Mouse (Mus musculus) layer of hippocampus, adult 11-12 months (tissue): ENCODE measurements at regions not wholly inside any gene's neighbourhood (a gene's known extent, or its start where the extent isn't known, plus 50 kb on each side); places are given as distances from the start of the nearest gene placed in this dataset.

Experiments
- DNase-seq: peaks from one replicate; pipeline ENCODE4 v3.0.0; 2022; ENCODE audit warnings: low spot score

DNA sequence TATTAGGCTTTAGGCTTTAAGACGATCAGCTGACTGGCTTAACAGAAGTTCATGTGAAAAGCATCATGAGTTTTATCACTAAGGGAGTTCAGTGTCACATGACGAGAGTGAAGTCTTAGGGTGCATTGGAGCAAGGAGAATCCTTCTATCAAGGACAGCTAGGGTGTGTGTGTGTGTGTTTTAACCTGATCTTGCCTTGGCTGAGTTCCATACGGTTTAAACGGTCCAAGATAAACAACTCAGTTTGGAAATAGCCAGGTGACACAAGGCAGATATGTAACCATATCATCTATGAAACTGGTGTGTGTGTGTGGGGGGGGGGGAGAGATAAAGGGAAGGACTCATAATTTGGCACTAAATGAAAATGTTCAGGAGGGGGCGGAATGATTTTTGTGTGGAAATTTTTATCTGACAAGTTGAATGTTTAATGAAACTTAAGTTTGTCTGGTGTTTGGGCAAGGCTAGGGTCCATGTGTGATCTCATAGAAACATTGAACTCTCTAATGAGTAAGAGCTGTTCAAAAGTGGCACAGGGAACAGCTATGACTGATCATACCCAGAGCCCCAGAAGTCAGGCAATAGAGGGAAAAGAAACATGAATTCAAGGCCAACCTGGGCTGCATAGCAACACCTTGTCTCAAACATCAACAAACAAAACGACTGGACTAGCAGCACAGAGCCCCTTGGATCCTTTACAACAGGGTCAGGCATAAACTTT is 132.2 kb upstream of the Map3k1 start:
- no peak for DNase-seq

- DNase-seq: no peak
These were observed 133.2 kb upstream of the Map3k1 start for GRCm38 (mm10) chr13:111941946-111942345.

DNA sequence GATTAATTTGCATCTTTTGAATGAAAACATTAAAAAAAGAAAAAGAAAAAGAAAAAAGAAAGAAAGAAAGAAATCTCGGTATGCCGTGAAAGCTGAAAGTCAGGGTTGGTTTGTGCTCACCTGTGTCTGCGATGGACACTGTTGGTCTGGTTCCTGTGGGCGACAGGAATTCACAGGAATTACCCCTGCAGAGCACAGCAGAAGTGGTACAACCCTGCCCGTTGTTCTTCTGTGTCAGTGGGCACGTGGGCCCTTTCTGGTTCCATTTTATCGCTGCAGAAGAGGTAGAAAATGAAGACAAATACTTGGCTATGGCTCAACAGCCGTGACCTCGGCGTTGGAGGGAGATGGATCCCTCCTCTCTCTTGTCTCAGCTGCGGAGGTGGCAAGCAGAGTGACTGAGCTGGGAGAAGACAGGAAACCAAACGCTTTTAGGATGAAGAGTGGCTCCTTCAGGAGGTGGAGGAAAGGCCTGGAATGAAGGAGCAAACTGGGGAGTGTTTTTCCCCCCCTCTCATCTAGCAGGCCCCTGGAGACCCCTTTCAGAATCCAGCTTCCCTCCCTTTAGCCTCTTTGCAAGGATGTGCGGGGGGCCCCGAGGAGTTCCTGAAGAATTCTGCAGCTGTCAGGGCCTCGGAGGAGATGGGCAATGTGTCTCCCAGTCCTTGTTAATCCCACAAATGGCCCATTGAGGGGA is 134.7 kb upstream of the Map3k1 start:
- no peak for DNase-seq

DNA sequence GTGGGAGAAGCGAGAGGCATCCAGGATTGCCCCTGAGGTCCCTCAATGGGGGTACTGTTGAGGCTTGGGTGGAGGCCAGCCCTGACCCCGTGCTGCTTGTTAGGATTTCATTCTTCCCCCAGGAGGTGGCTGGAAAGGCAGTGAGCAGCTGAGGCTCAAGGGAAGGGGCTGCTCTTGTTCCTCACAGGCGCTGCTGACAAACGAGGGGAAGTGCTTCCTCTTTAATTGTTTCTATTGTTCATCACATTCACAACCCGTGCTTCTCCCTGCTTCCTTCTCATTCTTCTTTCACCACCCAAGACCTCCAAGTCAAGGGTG is 135.3 kb upstream of the Map3k1 start:
- DNase-seq: peak; percentile 39

DNA sequence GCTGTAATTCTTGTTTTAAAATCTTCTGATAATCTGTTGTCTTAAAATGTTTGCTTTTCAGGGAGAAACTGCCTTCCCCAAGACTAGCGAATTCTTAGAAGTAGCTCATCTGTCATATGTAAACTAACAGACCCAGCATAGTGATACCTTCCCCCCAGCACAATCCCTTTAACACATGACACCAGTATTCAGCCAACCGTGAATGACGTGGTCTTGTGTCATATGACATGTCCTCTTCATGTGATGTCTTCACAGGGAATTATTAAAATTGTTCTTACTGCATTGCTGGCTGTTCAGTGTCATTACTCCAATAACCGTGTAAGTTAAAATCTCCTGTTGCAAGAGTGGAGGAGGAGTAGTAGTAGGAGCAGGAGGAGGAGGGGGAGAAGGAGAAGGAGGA is 137.5 kb upstream of the Map3k1 start:
- no peak for DNase-seq

- DNase-seq: no peak
These were observed 138.0 kb upstream of the Map3k1 start for GRCm38 (mm10) chr13:111946811-111947210.

DNA sequence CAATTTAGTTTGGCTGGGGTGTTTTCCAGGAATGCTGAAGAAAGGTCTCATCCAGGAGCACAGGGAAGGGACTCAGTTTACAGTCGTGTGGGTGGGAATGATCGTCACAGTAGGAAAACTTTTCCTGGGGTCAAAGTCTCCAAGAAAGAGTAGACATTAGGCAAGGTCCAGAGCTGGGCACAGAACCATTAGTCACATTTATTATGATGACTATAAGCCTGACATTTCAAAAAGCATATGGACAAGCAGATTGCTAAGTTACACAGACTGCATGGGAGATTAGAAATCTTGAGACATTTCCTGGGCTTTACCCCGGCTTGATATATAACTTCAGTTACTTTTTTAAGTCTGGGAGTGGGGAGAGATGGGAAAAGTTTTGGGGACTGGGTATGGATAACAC is 139.6 kb upstream of the Map3k1 start:
- no peak for DNase-seq

DNA sequence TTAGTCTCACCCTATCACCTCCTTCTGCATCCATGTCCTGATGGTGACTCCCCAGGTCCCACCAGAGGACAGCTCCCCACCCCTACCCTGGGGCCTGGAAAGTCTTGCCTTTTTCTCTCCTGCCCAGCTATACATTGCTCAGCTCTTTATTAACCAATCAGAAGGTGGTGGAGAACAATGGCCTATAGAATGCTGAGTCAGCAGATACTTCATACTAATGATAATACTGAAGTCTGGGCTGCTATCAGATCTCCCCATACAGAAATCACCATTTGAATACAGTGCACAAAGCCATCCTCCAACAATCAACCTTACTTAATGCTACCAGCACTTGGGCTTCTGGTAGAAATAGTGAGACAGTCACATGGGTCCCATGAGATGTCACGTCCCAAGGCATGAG is 141.2 kb upstream of the Map3k1 start:
- no peak for DNase-seq

DNA sequence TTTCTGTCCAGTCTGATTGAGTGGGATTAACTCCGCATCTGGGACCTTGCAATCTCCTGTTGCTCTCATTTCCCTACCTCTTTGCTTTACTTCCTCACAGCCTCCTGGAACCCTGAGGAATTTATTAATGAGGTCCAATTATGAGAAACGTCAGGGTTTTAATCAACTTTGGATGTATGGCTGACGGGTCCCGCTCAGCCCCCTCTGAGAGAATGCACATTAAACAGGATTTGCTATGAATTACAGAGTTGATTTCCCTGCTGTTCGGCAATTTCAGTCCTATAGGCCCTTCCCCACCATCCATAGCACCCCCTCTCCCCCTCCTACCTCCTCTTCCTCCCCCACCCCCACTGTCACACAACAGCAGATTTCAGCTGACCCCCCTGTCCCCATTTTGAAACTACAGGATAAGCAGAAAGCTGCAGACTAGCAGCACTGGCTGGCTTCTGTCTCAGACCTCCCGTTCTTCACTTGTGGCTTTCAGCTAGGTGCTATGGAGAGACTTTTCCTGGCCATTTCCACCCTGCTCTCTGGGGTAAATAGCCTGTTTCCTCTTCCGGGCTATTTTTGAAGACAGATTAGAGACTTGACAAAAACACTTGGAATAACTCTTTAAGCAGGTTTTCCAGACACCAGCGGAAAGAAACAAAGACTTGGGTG is 145.2 kb upstream of the Map3k1 start:
- no peak for DNase-seq

DNA sequence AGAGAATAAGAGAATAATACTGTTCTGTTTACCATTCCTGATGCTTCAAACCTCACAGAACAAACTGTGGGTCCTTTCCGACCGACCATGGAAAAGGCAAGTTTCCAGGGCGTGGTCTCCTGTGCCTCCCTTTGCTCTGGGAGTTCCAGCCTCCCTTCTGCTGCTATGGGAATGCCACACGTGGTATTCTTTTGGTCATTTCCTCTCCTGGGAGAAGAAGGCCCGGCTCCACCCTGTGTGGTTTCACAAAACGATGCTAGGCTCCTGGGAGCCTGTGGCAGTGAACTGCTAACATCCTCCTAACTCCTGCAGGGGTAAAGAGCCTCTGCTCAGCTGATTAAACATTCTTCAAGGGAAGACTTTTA is 145.7 kb upstream of the Map3k1 start:
- DNase-seq: no peak

DNA sequence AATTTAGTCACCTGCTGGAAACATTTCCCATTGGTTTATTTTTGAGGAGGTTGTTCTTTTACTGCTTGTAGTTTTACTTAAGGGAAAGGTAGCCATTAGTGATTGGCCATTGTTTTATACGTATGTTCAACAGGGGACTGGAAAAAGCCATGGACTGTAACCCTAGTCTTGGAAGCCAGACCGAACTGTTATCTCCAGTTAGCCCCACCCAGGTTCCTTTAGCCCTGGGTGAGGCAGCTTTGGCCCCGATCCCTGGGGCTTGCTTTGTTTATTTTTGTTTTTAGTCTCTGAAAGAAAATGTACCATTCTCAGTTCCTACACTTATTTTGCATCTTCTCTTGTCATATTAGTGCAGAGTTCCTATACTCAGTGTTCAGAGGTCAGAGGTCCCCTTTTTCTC is 148.3 kb upstream of the Map3k1 start:
- DNase-seq: no peak

DNA sequence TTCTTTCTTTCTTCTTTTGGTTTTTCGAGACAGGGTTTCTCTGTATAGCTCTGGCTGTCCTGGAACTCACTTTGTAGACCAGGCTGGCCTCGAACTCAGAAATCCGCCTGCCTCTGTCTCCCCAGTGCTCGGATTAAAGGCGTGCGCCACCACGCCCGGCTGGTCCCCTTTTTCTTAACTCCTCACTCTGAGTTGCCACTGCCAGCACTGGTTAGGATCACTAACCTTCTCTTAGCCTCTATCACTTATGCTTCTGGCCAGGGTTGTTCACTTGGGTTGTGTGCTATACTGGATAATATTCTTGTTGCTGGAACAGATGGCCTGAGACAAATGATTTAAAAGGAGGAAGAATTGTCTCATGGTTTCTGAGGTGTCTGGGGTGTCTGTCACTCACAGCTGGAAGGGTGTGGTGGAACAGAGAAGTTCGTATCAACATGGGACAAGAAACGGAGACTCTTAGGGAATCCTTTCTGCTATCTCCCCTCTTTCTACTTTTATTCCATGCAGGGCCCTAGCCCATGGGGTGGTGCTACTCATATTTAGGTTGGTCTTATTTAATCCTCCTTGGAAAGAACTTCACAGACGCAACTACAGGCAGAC is 149.0 kb upstream of the Map3k1 start:
- no peak for DNase-seq

DNA sequence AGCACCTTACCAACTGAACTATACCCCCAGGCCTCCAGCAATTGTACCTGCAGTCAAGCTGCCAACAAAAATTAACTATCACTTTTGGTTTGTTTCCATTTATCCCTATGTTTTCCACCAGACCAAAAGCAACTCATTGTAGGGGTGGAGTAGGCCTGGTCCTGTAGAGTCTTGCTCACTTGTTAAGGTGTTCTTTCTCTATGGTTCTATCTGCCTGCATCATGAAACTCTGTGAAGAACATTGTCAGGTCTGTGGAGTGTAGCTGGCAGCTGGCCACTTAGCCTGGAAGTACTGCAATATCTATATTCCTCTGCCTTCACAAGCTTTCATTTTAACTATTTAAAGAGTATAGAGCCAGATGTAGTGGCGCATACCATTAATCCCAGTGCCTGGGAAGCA is 149.6 kb upstream of the Map3k1 start:
- no peak for DNase-seq

DNA sequence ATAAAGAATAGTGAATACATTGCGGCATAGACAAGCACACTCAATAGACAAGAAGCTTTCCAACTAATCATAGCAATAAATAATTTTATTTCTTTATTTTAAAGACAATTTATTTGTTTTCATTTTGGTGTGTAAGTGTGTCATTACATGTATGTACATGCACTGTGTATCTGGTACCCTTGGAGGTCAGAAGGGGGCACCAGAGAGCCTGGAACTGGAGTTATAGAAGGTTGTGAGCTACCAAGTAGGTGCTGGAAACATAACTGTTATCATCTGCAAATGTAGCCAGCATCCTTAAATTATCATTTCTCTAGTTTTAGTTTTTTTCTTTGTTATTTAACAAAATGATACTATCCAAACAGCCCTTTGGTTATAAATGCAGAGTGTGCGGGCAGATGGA is 151.2 kb upstream of the Map3k1 start:
- no peak for DNase-seq

DNA sequence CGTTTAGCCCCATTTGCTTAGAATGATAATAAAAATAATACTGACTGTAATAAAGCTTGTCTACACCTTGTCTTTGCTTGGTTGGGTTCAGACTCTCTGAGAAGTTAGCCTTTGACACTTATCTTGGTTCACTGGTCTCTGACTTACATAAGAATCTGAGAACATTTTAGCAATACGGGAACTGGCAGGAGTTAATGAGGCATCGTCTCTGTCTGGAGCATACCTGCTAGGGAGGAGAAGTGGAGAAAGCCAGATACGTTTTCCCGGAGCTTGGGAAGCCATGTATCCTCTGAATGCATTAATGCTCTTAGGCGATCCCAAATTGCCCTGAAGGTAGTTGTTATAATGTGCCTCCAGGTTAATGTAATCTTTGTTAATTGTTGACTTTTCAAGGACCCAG is 152.6 kb upstream of the Map3k1 start:
- no peak for DNase-seq

- no peak for DNase-seq
These were observed 153.4 kb upstream of the Map3k1 start for GRCm38 (mm10) chr13:111962155-111962554.

DNA sequence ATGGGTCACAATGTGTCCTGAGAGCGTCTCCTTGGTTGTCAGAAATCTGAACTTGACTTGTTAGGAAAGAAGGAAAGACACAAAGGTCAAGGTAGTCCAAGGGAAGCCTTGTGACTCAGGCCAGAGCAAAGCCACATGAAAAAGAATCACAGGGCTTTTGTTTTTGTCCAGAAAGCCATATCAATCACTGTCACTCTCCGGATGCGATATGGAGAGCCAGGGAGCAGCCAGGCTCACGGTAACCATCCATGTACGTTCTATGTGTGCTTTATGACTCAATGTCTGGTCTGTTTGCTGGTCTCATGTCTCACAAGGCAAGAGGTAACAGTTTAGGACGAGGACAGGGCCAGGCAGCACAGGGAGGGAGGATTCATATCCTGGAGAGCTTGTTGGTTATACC is 157.3 kb upstream of the Map3k1 start:
- DNase-seq: no peak

- DNase-seq: no peak
These were observed 157.8 kb upstream of the Map3k1 start for GRCm38 (mm10) chr13:111966627-111967026.

DNA sequence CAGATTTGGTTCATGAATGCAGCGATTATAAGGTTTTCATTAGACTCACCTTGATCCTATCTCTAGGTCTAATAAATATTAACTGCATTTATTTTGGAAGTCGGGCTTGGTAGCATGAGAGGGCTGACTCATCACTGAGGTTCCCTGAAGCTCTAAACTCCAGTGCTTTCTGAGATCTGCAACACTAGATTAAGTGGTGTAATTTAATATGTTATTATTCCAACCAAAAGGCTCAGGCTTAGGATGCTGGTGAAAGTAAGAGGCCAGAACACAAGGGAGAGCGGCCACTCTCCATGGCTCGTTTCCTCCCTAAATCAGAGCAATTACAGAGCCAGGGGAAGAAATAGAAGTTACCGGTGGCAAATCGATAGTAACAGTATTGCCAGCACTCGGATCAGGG is 159.4 kb upstream of the Map3k1 start:
- DNase-seq: no peak

GRCm38 (mm10) chr13:111974282-111974681 is 165.5 kb upstream of the Map3k1 start:
- DNase-seq: no peak

- no peak for DNase-seq
These were observed 166.8 kb upstream of the Map3k1 start for GRCm38 (mm10) chr13:111975549-111975948.

GRCm38 (mm10) chr13:111977769-111978674 is 169.2 kb upstream of the Map3k1 start:
- DNase-seq: no peak
